In genomic region chr5:41546909-41547308, GRCm38 (mm10) we compare ENCODE assay signal across 26 mouse cellular contexts.
DNase-seq lines count a peak whose midpoint lies in the region; ATAC-seq and TF ChIP-seq lines count a peak whose summit lies in the region.
"Had no signal": no experiment of that assay in that cellular context is flagged by ENCODE, and none has a peak within 500 bp of the region (broad histone marks: within the 10 kb centered on the region; RNA-seq: fewer than 3 reads in every experiment).

No protein-coding gene starts in this region.

- WGBS in kidney, embryonic 14.5 days: 18% methylated on average over 4 of the region's 4 CpGs
- WGBS in stomach, embryonic 14.5 days: 16% methylated on average over 4 of the region's 4 CpGs
- WGBS in stomach, postnatal 0 days: 17% methylated on average over 4 of the region's 4 CpGs

- DNase-seq in embryo, embryonic 10 days (ENCODE audit: low spot score): peak; percentile 36
- no peak for DNase-seq in embryo, embryonic 9.5 days (ENCODE audit: extremely low spot score)
- DNase-seq in kidney, adult 11 months: no peak
- DNase-seq in stomach, postnatal 0 days (ENCODE audit: low spot score): no peak
- no peak for DNase-seq in thymus, adult 18-20 months
- DNase-seq in thymus, postnatal 4 days: no peak
- DNase-seq: cerebellum, adult 2 months; cerebellum, postnatal 14 days; gastrocnemius, postnatal 25 days; heart, adult 18-20 months; heart, postnatal 4 days; lung, postnatal 4 days; right cerebral cortex, postnatal 4 days had no signal

- no peak overlapping the region for H3K9ac ChIP-seq in kidney, embryonic 14.5 days (ENCODE audit: low read depth, low read length)
- H3K9ac ChIP-seq in stomach, embryonic 14.5 days (replicated peaks; ENCODE audit: low read depth, low read length): no peak overlapping the region
- no peak overlapping the region for H3K9ac ChIP-seq in stomach, postnatal 0 days (ENCODE audit: low read length)
- H3K9ac ChIP-seq: embryonic facial prominence, embryonic 13.5 days; forebrain, embryonic 15.5 days; hindbrain, embryonic 15.5 days; limb, embryonic 12.5 days; midbrain, embryonic 13.5 days; neural tube, embryonic 13.5 days had no signal

- H3K36me3 ChIP-seq in kidney, embryonic 14.5 days (ENCODE audit: control insufficient read depth, insufficient read depth, low read length): no peaks in the 10 kb centered on the region
- H3K36me3 ChIP-seq in stomach, embryonic 14.5 days (ENCODE audit: control insufficient read depth, insufficient read depth, low read length): no peaks in the 10 kb centered on the region
- no peaks in the 10 kb centered on the region for H3K36me3 ChIP-seq in stomach, postnatal 0 days (ENCODE audit: control insufficient read depth, insufficient read depth, low read length)
- H3K36me3 ChIP-seq: embryonic facial prominence, embryonic 13.5 days; forebrain, embryonic 10.5 days; forebrain, embryonic 15.5 days; hindbrain, embryonic 15.5 days; limb, embryonic 12.5 days; midbrain, embryonic 13.5 days; neural tube, embryonic 13.5 days had no signal

- no peaks in the 10 kb centered on the region for H3K27me3 ChIP-seq in kidney, embryonic 14.5 days (ENCODE audit: control insufficient read depth, insufficient read depth, low read length)
- H3K27me3 ChIP-seq in stomach, embryonic 14.5 days (ENCODE audit: control insufficient read depth, insufficient read depth, low read length): no peaks in the 10 kb centered on the region
- H3K27me3 ChIP-seq in stomach, postnatal 0 days (ENCODE audit: control insufficient read depth, insufficient read depth, low read length): no peaks in the 10 kb centered on the region
- H3K27me3 ChIP-seq: embryonic facial prominence, embryonic 13.5 days; forebrain, embryonic 15.5 days; hindbrain, embryonic 15.5 days; limb, embryonic 12.5 days; megakaryocyte, embryonic 14.5 days; midbrain, embryonic 13.5 days; neural tube, embryonic 13.5 days had no signal

- no peak overlapping the region for H3K27ac ChIP-seq in kidney, embryonic 14.5 days (ENCODE audit: low read depth, low read length)
- no peak overlapping the region for H3K27ac ChIP-seq in stomach, embryonic 14.5 days (ENCODE audit: low read length)
- H3K27ac ChIP-seq in stomach, postnatal 0 days (replicated peaks): no peak overlapping the region
- H3K27ac ChIP-seq: embryonic facial prominence, embryonic 13.5 days; forebrain, embryonic 10.5 days; forebrain, embryonic 15.5 days; hindbrain, embryonic 15.5 days; limb, embryonic 12.5 days; midbrain, embryonic 13.5 days; neural tube, embryonic 13.5 days had no signal

- TF ChIP-seq CTCF in stomach, postnatal 0 days (IDR thresholded peaks at IDR 0.05; ENCODE audit: low read depth): no peak

- H3K4me3 ChIP-seq in kidney, embryonic 14.5 days (ENCODE audit: low read length): no peak overlapping the region
- H3K4me3 ChIP-seq in stomach, embryonic 14.5 days (ENCODE audit: low read depth, low read length): no peak overlapping the region
- H3K4me3 ChIP-seq in stomach, postnatal 0 days (ENCODE audit: low read depth, low read length): no peak overlapping the region
- H3K4me3 ChIP-seq: embryonic facial prominence, embryonic 13.5 days; forebrain, embryonic 10.5 days; forebrain, embryonic 15.5 days; hindbrain, embryonic 15.5 days; limb, embryonic 12.5 days; megakaryocyte, embryonic 14.5 days; midbrain, embryonic 13.5 days; neural tube, embryonic 13.5 days had no signal

- TF ChIP-seq EP300 in stomach, postnatal 0 days (optimal IDR thresholded peaks at IDR 0.05): no peak

- H3K4me2 ChIP-seq in kidney, embryonic 14.5 days (replicated peaks; ENCODE audit: low read depth, low read length): no peak overlapping the region
- H3K4me2 ChIP-seq in stomach, embryonic 14.5 days (replicated peaks; ENCODE audit: low read depth, low read length): no peak overlapping the region
- H3K4me2 ChIP-seq in stomach, postnatal 0 days (replicated peaks; ENCODE audit: low read depth): no peak overlapping the region
- H3K4me2 ChIP-seq: embryonic facial prominence, embryonic 13.5 days; forebrain, embryonic 15.5 days; heart, embryonic 11.5 days; hindbrain, embryonic 15.5 days; limb, embryonic 12.5 days; liver, embryonic 11.5 days; midbrain, embryonic 13.5 days; neural tube, embryonic 13.5 days had no signal

- peak; percentile 57; the same call in 1 of the 2 replicates for ATAC-seq in kidney, embryonic 14.5 days (ENCODE audit: low FRiP score, low TSS enrichment)
- peak; percentile 74; the same call in 1 of the 2 replicates for ATAC-seq in stomach, embryonic 14.5 days (ENCODE audit: insufficient number of reproducible peaks, insufficient read depth, low FRiP score, low read depth)
- ATAC-seq in stomach, postnatal 0 days (ENCODE audit: low FRiP score, low TSS enrichment): no peak
- ATAC-seq: forebrain, embryonic 15.5 days; inflammation-experienced regulatory T-cells, adult 6 months; midbrain, embryonic 13.5 days had no signal

- no peaks in the 10 kb centered on the region for H3K9me3 ChIP-seq in kidney, embryonic 14.5 days (ENCODE audit: control insufficient read depth, low read length)
- H3K9me3 ChIP-seq in stomach, embryonic 14.5 days (ENCODE audit: control insufficient read depth, low read depth, low read length): no peaks in the 10 kb centered on the region
- no peaks in the 10 kb centered on the region for H3K9me3 ChIP-seq in stomach, postnatal 0 days (ENCODE audit: control insufficient read depth, low read length)
- H3K9me3 ChIP-seq: embryonic facial prominence, embryonic 13.5 days; forebrain, embryonic 10.5 days; forebrain, embryonic 15.5 days; hindbrain, embryonic 15.5 days; limb, embryonic 12.5 days; midbrain, embryonic 13.5 days; neural tube, embryonic 13.5 days had no signal

- H3K4me1 ChIP-seq in kidney, embryonic 14.5 days (ENCODE audit: control insufficient read depth, insufficient read depth, low read length): no peaks in the 10 kb centered on the region
- no peaks in the 10 kb centered on the region for H3K4me1 ChIP-seq in stomach, embryonic 14.5 days (ENCODE audit: control insufficient read depth, insufficient read depth, low read length)
- no peaks in the 10 kb centered on the region for H3K4me1 ChIP-seq in stomach, postnatal 0 days (replicated peaks; ENCODE audit: control insufficient read depth, insufficient read depth)
- H3K4me1 ChIP-seq: embryonic facial prominence, embryonic 13.5 days; forebrain, embryonic 10.5 days; forebrain, embryonic 15.5 days; hindbrain, embryonic 15.5 days; limb, embryonic 12.5 days; megakaryocyte, embryonic 14.5 days; midbrain, embryonic 13.5 days; neural tube, embryonic 13.5 days had no signal
